Mouse (Mus musculus): ENCODE data around the gene Fcer2a. TPM values are rescaled to one million over a fixed set of nuclear protein-coding genes. Genes with fewer than 3 reads are reported as not detected.

Fcer2a gene
- polyA plus RNA-seq, 1 experiment from 2014 or later = 0.05 TPM

- Histone ChIP-seq H3K4me3 (replicated peaks) (no peak overlapping the region), H3K4me2 (no peak overlapping the region), H3K36me3 (replicated peaks) (no peaks in the 10 kb centered on the region), H3K4me1 (replicated peaks) (no peaks in the 10 kb centered on the region), H3K27me3 (0 out of 2 replicates have a peak, but pooled peaks cover 4% of the 10 kb centered on the region), H3K9me3 (replicated peaks) (no peaks in the 10 kb centered on the region), H3K27ac (replicated peaks) (no peak overlapping the region), H3K9ac (no peak overlapping the region)
- 60% methylated on average over 11 of the region's 11 CpGs for WGBS (ENCODE audit: insufficient replicate concordance)
- ATAC-seq (ENCODE audit: insufficient read depth) = no peak
Observed at GRCm38 (mm10) chr8:3654726-3655508, 39.1 kb downstream of the Fcer2a start.

DNA sequence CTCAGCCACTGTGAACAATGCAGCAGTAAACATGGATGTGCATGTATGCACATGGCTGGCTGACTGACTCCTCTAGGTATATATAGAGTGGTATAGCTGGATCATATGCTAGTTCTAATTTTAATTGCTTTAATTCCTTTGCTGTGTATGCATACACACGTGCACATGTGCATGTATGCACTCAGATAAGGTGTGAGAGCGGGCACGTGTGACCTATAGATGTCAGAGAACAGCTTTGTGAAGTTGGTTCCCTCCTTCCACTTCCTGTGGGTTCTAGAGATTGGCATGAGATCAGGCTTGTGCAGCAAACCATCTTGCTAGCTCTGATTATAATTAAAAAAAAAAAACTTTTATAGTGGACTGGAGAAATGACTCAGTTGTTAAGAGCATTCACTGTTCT, 41.1 kb downstream of the Fcer2a start:
- Histone ChIP-seq H3K4me2 (no peak overlapping the region), H3K4me3 (replicated peaks) (no peak overlapping the region), H3K9ac (no peak overlapping the region), H3K27me3 (0 out of 2 replicates have a peak, but pooled peaks cover 4% of the 10 kb centered on the region), H3K9me3 (replicated peaks) (no peaks in the 10 kb centered on the region), H3K36me3 (replicated peaks) (no peaks in the 10 kb centered on the region), H3K4me1 (replicated peaks) (no peaks in the 10 kb centered on the region), H3K27ac (replicated peaks) (no peak overlapping the region)
- 32% methylated on average over 3 of the region's 3 CpGs for WGBS (ENCODE audit: insufficient replicate concordance)
- ATAC-seq (ENCODE audit: insufficient read depth) = no peak

GRCm38 (mm10) chr8:3648990-3649389, 45.0 kb downstream of the Fcer2a start:
- no peak for ATAC-seq (ENCODE audit: insufficient read depth)
- H3K9ac ChIP-seq = no peak overlapping the region
- H3K36me3 ChIP-seq (replicated peaks) = no peaks in the 10 kb centered on the region
- H3K27me3 ChIP-seq = no peaks in the 10 kb centered on the region
- 0 out of 2 replicates have a peak overlapping the region, but pooled peaks have one; percentile 19 for H3K27ac ChIP-seq (replicated peaks)
- no peaks in the 10 kb centered on the region for H3K9me3 ChIP-seq (replicated peaks)
- WGBS (ENCODE audit: insufficient replicate concordance) = 39% methylated on average over 1 of the region's 1 CpGs
- H3K4me2 ChIP-seq = 0 out of 2 replicates have a peak overlapping the region, but pooled peaks have one; percentile 21
- H3K4me3 ChIP-seq (replicated peaks) = no peak overlapping the region
- H3K4me1 ChIP-seq (replicated peaks) = peaks cover 7% of the 10 kb centered on the region; the same call in 1 of the 2 replicates

GRCm38 (mm10) chr8:3648268-3648667, 45.7 kb downstream of the Fcer2a start:
- H3K9me3 ChIP-seq (replicated peaks) = no peaks in the 10 kb centered on the region
- H3K4me1 ChIP-seq (replicated peaks) = peaks cover 7% of the 10 kb centered on the region; the same call in 1 of the 2 replicates
- no peak for ATAC-seq (ENCODE audit: insufficient read depth)
- H3K27me3 ChIP-seq = no peaks in the 10 kb centered on the region
- no peak overlapping the region for H3K9ac ChIP-seq
- no peak overlapping the region for H3K27ac ChIP-seq (replicated peaks)
- H3K36me3 ChIP-seq (replicated peaks) = no peaks in the 10 kb centered on the region
- 38% methylated on average over 2 of the region's 2 CpGs for WGBS (ENCODE audit: insufficient replicate concordance)
- H3K4me3 ChIP-seq (replicated peaks) = no peak overlapping the region
- H3K4me2 ChIP-seq = peak overlapping the region; percentile 21; the same call in 1 of the 2 replicates

DNA sequence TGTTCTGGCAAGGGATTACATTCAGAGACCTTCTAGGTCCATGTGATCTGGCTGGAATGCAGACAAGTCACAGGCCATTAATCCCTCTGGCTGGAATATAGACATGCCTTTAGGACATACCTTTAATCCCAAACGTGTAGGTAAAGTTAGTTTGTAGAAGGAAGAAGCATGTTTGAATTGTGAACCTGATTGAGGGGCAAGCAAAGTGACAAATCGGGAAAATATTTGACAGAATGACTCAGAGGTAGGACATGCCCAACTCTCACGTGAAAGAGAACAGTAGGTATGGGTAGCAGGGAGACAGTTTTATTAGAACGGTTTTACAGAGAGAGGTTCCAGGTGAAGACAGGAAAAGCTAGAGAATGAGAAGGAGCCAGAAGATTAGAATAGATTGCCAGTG, 46.4 kb downstream of the Fcer2a start:
- 47% methylated on average over 4 of the region's 4 CpGs for WGBS (ENCODE audit: insufficient replicate concordance)
- H3K27ac ChIP-seq (replicated peaks) = no peak overlapping the region
- no peak for ATAC-seq (ENCODE audit: insufficient read depth)
- no peak overlapping the region for H3K9ac ChIP-seq
- no peaks in the 10 kb centered on the region for H3K9me3 ChIP-seq (replicated peaks)
- peaks cover 7% of the 10 kb centered on the region; the same call in 1 of the 2 replicates for H3K4me1 ChIP-seq (replicated peaks)
- peaks cover 7% of the 10 kb centered on the region; the same call in 1 of the 2 replicates for H3K36me3 ChIP-seq (replicated peaks)
- H3K4me2 ChIP-seq = no peak overlapping the region
- H3K27me3 ChIP-seq = no peaks in the 10 kb centered on the region
- H3K4me3 ChIP-seq (replicated peaks) = no peak overlapping the region

GRCm38 (mm10) chr8:3646824-3647531, 47.0 kb downstream of the Fcer2a start:
- WGBS (ENCODE audit: insufficient replicate concordance) = 58% methylated on average over 6 of the region's 6 CpGs
- H3K4me1 ChIP-seq (replicated peaks) = peaks cover 7% of the 10 kb centered on the region; the same call in 1 of the 2 replicates
- no peak overlapping the region for H3K27ac ChIP-seq (replicated peaks)
- H3K9ac ChIP-seq = no peak overlapping the region
- no peaks in the 10 kb centered on the region for H3K9me3 ChIP-seq (replicated peaks)
- no peak for ATAC-seq (ENCODE audit: insufficient read depth)
- no peaks in the 10 kb centered on the region for H3K27me3 ChIP-seq
- peaks cover 11% of the 10 kb centered on the region; the same call in 1 of the 2 replicates for H3K36me3 ChIP-seq (replicated peaks)
- no peak overlapping the region for H3K4me2 ChIP-seq
- no peak overlapping the region for H3K4me3 ChIP-seq (replicated peaks)

DNA sequence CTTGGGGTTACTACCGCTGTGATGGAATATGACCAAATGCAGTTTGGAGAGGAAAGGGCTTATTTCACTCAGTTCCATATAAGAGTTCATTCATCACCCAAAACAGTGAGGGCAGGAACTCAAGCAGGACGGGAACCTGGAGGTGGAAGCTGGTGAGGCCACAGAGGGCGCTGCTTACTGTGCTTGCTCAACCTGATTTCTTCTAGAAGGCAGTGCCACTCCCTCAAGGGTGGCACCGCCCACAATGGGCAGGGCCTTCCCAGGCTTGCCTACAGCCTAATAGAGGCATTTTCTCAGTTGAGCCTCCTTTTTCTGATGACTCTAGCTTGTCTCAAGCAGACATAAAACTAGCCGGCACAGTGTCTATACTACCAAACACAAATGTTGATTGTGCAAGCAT, 48.2 kb downstream of the Fcer2a start:
- Histone ChIP-seq H3K9me3 (replicated peaks) (no peaks in the 10 kb centered on the region), H3K4me3 (replicated peaks) (no peak overlapping the region)

More for the DNA sequence above, 48.2 kb downstream of the Fcer2a start:
- Histone ChIP-seq H3K27me3 (no peaks in the 10 kb centered on the region), H3K27ac (replicated peaks) (no peak overlapping the region), H3K9ac (no peak overlapping the region), H3K4me1 (replicated peaks) (peaks cover 7% of the 10 kb centered on the region; the same call in 1 of the 2 replicates), H3K36me3 (replicated peaks) (peaks cover 23% of the 10 kb centered on the region), H3K4me2 (no peak overlapping the region)
- WGBS (ENCODE audit: insufficient replicate concordance) = 8% methylated on average over 5 of the region's 5 CpGs
- ATAC-seq (ENCODE audit: insufficient read depth) = peak; percentile 63

Other genes with a start within 250 kb of the Fcer2a start
- gene Pex11g, start 226.5 kb downstream of the Fcer2a start, polyA plus RNA-seq (2015; fragmentation: Nextera tagmentation; extraction: Ambion mirVana) = 6.7 and 8.0 TPM in 2 replicates
- not detected in 2 replicates for gene Tex45, start 223.3 kb downstream of the Fcer2a start, polyA plus RNA-seq (2015; fragmentation: Nextera tagmentation; extraction: Ambion mirVana)
- gene Zfp358, start 201.0 kb downstream of the Fcer2a start, polyA plus RNA-seq (2015; fragmentation: Nextera tagmentation; extraction: Ambion mirVana) = 4.8 and 5.8 TPM in 2 replicates
- 21.4 and 25.0 TPM in 2 replicates for gene Mcoln1, start 193.7 kb downstream of the Fcer2a start, polyA plus RNA-seq (2015; fragmentation: Nextera tagmentation; extraction: Ambion mirVana)
- 9.2 and 11.9 TPM in 2 replicates for gene Pnpla6, start 178.8 kb downstream of the Fcer2a start, polyA plus RNA-seq (2015; fragmentation: Nextera tagmentation; extraction: Ambion mirVana)
- gene C330021F23Rik, start 126.2 kb downstream of the Fcer2a start, polyA plus RNA-seq (2015; fragmentation: Nextera tagmentation; extraction: Ambion mirVana) = 4.3 and 4.4 TPM in 2 replicates
- gene Camsap3, start 106.9 kb downstream of the Fcer2a start, polyA plus RNA-seq (2015; fragmentation: Nextera tagmentation; extraction: Ambion mirVana) = 1.7 and 1.9 TPM in 2 replicates
- gene Xab2, start 72.9 kb downstream of the Fcer2a start, polyA plus RNA-seq (2015; fragmentation: Nextera tagmentation; extraction: Ambion mirVana) = 27.3 and 31.0 TPM in 2 replicates
- gene Pet100, start 72.6 kb downstream of the Fcer2a start, polyA plus RNA-seq (2015; fragmentation: Nextera tagmentation; extraction: Ambion mirVana) = 49.8 and 72.1 TPM in 2 replicates
- gene Pcp2, start 68.6 kb downstream of the Fcer2a start, polyA plus RNA-seq (2015; fragmentation: Nextera tagmentation; extraction: Ambion mirVana) = 0.09 and 0.22 TPM in 2 replicates
- gene Stxbp2, start 63.2 kb downstream of the Fcer2a start, polyA plus RNA-seq (2015; fragmentation: Nextera tagmentation; extraction: Ambion mirVana) = 49.8 and 50.7 TPM in 2 replicates
- not detected in 2 replicates for gene Retn, start 38.4 kb downstream of the Fcer2a start, polyA plus RNA-seq (2015; fragmentation: Nextera tagmentation; extraction: Ambion mirVana)
- 8.2 and 8.9 TPM in 2 replicates for gene Mcemp1, start 28.4 kb downstream of the Fcer2a start, polyA plus RNA-seq (2015; fragmentation: Nextera tagmentation; extraction: Ambion mirVana)
- gene Fcor, start 21.8 kb downstream of the Fcer2a start, polyA plus RNA-seq (2015; fragmentation: Nextera tagmentation; extraction: Ambion mirVana) = 2.6 and 3.5 TPM in 2 replicates
- gene Trappc5, start 17.9 kb downstream of the Fcer2a start, polyA plus RNA-seq (2015; fragmentation: Nextera tagmentation; extraction: Ambion mirVana) = 13.2 and 15.1 TPM in 2 replicates
- gene Clec4g, start 26.5 kb upstream of the Fcer2a start, polyA plus RNA-seq (2015; fragmentation: Nextera tagmentation; extraction: Ambion mirVana) = 6.7 and 9.3 TPM in 2 replicates
- 0.18 and 0.23 TPM in 2 replicates for gene Cd209a, start 54.8 kb upstream of the Fcer2a start, polyA plus RNA-seq (2015; fragmentation: Nextera tagmentation; extraction: Ambion mirVana)
- gene Cd209e, start 160.1 kb upstream of the Fcer2a start, polyA plus RNA-seq (2015; fragmentation: Nextera tagmentation; extraction: Ambion mirVana) = not detected in 2 replicates
- gene Cd209d, start 184.4 kb upstream of the Fcer2a start, polyA plus RNA-seq (2015; fragmentation: Nextera tagmentation; extraction: Ambion mirVana) = 0.13 TPM in 1 of 2 replicates, not detected in the other
- gene Cd209b, start 232.7 kb upstream of the Fcer2a start, polyA plus RNA-seq (2015; fragmentation: Nextera tagmentation; extraction: Ambion mirVana) = not detected in 2 replicates

Data from liver, embryonic 15.5 days (tissue).